Mouse (Mus musculus): ENCODE results near the gene Prune1.
"Not testable (repeated sequence)": the region's sequence is repeated elsewhere in the genome, so short reads cannot be mapped to it uniquely, and the experiment has no call there.

Prune1 gene

DNA sequence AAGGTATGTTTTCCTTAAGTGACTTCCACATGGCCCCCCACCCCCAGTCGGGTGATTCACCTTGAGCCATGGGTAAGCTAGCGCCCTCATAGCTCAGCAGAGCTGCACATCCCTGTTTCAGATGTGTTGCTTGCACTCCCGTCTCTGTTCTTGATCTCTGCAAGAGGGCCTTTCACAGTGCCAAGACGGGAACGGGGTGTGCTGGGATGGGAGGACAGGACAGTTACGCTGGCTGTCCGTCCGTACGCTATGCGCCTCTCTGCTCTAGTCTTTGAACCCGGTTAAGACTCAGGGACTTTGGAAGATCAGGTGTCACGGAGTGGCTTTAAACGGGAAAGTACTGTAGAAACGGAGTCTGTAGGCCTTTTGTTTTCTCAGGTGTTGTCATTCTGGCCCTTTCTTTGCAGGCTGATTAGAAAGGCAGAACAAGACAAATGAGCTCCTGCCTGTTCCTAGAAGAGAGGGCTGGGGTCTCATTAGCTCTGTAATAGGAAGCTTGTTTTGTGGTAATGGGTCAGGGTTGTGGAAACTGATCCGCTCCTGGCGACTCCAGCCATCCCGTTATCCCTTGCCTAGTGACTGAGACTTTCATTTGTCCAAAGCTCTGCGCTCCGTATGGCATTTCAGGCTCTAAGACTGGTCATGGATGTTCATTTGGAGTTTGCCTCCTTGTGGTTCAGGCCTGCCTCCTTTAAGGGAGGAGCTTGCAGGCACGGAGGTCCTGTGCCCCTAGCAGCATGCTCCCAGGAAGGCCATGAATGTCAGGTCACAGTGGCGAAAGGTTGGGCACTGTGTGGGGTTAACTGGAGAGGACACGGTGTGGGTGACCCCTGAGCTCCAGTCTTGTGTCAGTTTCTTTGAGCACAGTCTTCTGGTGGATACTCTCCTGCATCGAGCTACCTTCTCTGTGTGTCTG, 46.2 kb downstream of the Prune1 start:
- DNase-seq (ENCODE audit: low spot score), result no peak

DNA sequence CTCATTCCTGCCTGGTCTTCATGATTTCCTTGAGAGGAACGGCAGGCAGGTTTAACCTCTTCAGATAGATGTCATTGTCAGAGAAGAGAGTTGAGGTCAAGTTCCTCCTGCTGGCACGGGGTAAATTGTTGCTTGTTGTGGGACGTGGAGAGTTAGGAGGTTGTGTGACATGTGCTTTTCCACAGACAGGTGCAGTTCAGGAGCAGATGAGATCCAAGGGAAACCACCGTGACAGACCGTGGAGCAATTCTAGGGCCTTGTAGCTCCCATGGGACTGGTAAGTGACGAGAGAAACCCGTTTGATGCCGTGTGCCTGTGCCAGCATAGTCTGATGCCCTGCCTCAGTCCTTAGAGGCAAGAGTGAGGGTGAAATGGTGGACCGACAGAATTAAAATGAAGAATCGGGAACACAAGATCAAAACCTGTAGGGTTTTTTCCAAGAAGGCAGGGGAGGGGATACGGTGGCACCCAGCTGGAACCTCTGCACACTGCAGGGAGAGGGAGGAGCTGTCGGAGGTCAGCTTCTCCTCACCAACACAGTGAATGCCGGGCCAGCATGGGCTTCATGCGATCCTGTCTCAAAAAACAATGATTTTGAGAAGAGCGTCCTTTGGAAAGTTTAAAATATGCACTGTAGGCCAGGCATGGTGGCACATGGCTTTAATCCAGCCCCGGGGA, 48.4 kb downstream of the Prune1 start:
- DNase-seq (ENCODE audit: low spot score), result no peak

DNA sequence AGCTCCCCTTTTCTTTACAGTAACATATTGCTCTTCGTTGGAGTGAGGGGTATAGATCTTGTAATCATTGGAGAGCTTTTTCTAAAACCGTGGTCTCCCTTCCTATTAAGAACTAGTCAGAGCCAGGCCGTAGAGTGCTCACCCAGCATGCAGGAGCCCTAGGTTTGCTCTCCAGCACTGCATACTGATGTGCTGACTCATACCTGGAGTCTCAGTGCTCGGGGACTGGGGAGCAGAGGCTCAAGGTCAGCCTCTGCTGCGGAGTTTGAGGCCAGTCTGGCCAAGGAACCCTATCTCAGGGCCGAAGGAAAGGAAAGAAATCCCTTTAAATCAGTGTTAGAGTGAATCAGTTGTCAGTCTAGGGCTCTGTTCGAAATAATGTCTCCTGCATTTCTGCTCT, 49.1 kb downstream of the Prune1 start:
- DNase-seq (ENCODE audit: low spot score), result no peak

DNA sequence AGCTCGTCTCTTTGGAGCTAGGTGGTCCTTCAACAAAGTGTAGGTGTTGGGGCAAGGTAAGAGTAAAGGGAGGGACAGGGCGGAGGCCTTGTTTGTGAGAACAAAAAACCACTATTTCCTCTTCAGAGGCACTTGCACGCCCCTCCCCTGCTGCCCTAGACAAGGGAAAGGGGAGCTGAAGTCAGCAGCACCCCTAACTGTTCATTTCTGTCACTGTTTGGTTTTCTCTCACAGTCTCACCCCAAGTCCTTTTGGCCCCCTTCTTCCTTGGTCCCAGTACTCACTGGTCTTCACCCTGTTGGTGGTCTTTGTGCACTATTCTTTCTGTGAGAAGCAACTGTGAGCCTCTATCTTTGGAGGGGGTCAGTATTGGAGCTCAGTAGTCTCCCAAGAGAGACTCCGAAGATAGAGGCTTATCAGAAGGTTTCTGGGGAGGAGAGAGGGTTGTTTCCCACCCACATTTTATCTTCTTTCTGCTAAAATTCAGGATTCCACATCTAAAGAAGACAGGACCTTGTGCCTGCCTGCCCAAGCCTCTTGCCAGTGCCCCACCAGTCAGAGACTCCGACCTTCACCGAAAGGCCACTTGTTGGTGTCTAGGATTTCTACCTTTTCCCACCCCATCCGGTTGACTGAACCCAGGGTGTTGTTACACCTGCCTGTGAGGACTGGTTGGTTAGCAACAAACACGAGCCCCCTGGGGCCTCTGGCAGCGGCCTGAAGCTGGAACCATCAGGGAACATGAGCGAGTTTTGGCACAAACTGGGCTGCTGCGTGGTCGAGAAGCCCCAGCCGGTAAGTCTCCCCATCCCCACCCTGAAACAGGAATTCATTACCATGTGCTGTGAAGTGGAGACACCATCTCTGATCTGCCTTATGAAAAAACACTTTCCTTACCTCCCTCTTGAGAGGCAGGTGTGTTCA, 50.3 kb downstream of the Prune1 start, which contains the start of gene Mllt11:
Mllt11 (minus strand) TSS at position 874 of the 924 bp plus-strand sequence.
- no peak for DNase-seq (ENCODE audit: low spot score)

DNA sequence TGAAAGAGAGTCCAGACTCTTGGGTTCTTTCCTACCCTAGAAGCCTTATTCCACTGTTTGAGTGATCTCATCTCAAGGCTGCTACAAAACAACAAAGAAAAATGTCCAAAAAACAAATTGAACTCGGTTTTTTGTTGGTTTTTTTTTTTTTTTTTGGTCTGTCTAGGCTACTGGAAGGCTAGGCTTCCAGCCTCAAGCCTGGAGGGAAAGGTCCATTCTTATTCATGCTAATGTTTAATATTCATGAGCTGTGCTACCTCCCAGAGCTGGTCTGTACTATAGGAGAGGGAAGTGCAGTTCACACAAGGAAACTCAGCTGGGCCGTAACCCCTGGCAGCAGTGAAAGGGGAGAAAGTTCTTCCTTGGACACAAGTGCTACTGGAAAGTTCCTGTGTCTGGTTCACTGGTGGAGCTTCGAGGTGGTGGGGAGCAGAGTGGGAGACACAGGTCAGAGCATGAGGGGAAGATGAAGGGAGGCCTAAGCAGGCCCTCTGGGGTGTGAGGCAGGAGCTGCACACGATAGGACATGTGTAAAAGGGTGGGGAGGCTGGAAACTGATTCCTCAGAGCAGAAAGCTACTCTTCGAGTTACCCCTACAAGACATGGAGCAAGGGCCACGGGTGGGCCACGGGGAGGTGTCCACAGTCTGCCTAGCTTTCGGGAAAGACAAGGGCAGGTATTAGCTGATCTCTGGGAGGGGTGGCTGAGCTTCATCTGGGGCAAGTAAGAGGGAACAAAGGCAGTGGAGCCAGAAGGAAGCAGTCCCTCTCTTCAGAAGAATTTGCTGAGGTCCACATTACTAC, 51.2 kb downstream of the Prune1 start:
- DNase-seq (ENCODE audit: low spot score), result no peak

DNA sequence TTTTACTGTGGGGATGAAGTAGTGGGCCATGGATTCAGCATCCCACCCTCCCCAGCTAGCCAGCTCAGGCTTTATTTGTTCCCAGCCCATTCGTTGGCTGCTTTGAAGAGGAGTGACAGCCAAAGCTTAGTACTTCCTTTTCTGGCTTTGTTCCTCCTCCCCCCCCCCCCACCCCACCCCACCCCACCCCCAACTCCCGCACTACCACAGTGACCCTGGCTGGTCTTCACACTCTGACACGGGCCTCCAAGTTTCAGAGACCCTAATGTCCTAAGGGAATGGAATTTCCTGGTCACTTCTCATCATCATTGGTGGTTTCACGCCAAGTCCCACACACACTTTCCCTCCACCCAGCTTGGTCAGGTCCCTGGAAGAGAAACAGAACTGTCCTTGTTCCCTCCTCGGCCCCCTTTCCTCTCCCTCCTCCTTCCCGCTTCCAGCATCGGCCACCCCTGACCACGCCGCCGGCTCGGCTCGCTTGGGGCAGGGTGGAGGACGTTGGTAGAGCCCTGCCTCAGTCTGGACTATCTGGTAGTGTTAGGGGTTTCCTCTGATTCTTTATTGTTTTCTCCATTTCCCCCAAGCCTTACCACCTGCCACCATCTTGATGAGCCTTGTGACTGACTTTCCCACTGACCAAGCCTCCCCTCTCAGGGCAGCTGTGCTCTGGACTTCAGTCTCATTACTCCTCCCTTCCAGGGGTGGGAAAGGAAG, 51.9 kb downstream of the Prune1 start:
- DNase-seq (ENCODE audit: low spot score), result peak; percentile 45

DNA sequence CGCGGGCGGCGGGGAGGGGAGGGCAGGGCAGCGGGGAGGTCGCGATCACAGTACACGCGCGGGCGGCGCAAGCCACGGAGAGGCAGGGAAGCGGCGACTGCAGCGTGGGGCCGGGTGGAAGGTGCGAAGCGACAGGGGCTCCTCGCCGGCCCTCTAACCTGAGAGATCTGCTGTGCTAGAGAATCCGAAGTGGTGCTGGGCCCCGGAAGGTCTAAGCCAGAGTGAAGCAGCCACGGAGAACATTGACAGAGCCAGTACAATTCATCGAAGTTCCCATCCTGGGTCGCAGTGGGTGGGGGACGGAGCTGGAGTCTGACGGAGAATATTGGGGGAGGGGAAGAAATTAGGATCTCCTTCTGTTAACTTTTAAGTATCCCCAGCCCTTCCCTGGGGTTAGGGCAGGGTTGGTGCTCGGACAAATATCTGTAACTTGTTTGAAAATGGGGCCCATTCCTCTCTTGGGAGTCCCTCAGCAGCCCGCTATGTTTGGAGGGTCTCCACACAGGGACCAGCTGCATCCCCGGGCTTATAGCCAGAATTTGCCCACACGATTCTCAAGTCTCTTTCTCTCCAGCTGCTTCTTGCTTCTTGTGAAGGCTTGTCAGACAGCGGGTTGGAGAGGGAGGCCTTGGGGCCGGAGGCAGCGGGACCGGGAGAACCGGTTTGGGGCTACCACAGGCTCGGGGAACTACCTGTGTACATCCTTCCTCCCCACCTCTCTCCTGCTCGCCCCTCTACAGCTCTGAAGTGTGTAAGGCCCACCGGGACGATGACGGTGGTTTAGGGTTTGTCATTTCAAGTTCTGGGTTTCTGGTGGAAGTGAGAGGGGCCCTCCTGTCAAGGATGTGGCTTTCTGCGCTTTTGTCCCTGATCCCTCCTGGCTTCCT, 52.7 kb downstream of the Prune1 start:
- no peak for DNase-seq (ENCODE audit: low spot score)

DNA sequence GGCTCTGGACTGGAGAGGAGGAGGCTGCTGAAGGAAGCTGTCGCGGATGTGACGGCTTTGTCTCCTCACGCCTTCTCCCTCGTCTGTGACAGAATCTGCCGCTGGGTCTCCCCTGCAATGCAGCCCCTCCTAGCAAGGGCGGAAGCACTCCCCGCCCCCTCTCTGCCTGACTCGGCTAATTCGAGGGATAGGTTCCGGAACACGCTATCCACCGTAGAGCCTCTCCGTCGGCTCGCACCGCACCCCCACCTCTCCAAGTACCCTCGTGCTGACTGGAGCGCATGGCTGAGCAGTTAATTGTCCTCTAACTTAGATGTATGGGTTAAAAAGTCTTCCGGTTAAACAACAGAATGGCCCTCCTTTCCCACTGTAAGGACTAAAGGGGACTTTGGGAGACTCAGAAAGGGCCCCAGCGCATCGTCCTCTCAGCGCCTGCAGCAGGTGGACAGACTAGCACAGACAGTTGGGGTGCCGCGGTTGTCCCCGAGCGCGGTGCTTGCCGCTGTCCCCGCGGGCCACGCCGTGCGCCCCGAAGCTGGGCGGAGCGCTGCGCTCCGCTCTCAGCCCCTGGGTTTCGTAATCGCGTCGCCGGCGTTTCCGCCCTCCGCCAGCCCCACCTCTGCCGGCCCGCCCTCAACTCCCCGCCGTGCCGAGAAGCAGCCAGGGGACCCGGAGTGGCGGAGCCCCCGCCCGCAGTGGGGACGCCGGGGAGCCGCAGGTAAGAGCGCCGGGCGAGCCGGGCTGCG, 53.6 kb downstream of the Prune1 start, which contains the start of gene Cdc42se1:
Cdc42se1 (plus strand) TSS at position 585 of the 746 bp plus-strand sequence.
- DNase-seq (ENCODE audit: low spot score), result peak; percentile 83

DNA sequence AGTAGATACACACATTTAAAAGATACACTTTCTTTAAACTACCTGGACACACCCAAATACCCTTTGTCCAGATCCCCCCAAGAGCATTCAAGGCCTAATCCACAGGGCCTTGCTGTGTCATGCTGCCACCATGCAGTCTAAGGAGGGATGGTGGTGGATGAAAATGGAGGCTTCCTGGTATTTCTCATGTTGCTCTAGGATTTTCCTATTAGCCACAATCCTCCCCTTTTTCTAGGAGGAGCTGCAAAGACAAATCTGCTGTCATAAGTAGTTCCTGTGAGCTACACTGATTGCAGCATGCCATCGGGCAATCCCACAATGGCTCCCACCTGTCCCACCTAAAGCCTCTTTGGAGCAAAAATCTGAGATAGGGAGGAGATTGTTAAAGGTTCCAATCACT, 54.7 kb downstream of the Prune1 start:
- no peak for DNase-seq (ENCODE audit: low spot score)

DNA sequence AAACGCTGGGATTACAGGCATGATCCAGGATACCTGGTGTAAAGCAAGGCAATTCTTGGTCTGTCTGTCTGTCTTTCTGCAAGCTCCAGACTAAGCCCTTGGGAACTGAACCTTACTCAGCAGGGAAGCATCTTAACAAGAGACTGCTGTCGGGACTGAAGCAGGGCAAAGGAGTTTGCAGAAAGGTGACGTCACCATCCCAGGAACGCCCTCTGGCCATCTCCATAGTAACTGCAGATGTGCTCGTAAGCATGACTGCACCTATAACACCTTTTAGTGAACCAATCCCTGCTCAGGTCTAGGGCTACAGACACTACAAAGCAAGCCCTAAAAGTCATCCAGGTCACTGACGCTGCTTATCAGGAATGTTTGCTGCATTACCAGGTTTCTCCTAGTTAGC, 57.6 kb downstream of the Prune1 start:
- no peak for DNase-seq (ENCODE audit: low spot score)

DNA sequence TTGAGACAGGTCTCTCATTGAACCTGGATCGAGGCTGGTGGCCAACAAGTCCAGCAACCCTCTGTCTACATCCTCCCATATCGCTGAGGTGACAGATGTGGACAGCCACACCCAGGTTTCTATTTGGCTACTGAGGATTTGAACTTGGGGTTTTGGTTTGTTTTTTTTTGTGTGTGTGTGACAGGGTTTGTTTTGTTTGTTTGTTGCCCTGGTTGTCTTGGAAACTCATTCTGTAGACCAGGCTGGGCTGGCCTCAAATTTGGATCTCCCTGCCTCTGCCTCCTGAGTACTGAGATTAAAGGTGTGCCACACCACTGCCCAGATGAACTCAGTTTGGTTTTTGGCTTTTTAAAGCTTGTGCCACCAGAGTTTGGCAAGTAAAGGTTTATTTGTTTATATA, 58.8 kb downstream of the Prune1 start:
- no peak for DNase-seq (ENCODE audit: low spot score)

DNA sequence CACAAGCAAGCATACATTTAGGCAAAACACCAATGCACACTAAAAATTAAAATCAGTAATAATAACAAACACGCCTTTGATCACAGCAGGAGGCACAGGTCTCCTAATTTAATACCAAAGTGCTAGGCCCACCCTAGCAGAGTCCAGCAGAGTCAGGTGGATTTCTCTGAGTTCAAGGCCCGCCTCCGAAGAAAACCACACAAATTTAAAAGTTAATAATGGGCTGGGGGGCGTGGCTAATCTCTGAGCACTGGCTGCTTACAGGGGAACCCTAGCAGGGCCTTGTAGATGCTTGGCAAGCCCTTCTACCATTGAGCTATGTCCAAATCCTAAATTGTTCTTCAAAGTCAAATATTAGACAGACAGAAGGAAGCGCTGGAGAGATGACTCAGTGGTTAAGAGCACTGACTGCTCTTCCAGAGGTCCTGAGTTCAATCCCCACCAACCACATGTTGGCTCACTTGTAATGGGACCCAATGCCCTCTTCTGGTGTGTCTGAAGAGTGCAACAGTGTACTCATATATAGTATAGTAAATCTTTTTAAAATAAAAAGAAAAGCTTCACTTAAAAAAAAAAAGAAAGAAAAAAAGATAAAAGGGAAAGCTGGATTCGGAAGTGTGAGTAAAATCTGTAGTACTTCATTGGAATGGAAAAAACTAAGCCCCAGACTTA, 63.3 kb downstream of the Prune1 start:
- DNase-seq (ENCODE audit: low spot score), result no peak

DNA sequence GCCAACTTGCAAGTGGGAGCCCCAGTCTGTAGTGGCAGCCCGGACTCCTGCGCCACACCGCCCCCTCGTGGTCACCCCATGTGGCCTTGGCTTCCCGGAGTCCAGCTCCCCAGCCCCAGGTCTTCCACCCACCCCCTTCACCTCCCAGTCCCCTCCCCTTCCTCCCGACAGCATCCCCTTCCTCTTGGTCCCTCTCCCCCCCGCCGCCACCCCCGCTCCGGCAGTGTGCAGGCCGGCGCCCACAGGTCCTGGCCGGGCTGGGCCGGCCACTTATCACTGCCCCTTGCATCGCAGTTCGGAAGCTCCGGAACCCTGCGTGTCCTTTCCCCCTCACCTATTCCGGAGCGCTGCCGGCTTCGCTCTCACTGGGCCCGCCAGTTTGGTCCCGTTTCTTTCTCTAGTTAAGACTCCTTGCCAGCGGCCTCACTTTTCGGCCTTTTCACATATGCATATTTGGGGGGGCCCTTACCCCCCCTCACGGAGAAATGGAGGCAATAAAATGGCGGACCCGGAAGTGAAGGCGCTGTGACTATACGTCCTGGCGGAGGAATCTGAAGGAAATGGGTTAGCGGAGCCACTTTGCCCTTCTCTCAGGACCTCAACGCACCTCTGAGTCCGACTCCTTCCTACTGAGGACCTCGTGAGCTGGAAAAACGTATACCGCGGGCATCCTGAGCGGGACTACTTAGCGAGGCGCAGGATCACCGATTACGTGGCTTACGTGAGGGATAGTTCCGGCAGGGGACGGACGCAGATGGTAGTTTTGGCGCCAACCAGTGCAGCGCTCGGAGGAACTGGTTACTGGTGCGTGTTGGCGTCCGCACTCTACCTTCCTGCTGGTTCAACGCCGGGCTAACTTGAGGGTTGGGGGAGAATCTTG, 64.4 kb downstream of the Prune1 start, which contains the start of gene Gabpb2:
Gabpb2 (minus strand) TSS at position 662 of the 880 bp plus-strand sequence.
- DNase-seq (ENCODE audit: low spot score), result peak; percentile 84

DNA sequence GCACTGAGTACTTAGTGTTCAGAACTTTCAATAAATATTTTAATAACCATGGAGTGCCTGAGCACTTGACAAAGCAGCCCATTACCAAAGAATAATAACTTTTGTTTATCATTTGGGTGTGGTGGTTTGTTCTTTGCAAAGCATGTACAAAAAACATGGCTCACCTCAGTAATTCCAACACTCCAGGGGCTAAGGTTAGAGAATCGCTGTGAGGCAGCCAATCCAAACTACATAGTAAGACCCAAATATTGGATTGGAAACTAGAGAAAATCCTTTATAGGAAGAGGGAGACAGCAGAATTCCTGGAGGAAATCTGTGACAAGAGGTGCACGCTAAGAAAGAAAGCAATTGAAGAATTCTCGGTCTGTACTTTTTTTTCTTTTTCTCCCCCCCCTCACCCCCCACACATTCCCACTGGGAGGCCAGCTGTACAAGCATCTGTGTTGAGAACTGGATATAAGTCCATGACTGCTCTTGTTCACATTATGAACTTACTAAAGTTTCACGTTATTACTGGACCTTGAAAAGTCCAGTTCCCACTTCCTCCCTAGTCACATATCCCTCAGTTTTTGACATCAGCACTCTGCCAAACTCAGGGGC, 65.1 kb downstream of the Prune1 start:
- no peak for DNase-seq (ENCODE audit: low spot score)

DNA sequence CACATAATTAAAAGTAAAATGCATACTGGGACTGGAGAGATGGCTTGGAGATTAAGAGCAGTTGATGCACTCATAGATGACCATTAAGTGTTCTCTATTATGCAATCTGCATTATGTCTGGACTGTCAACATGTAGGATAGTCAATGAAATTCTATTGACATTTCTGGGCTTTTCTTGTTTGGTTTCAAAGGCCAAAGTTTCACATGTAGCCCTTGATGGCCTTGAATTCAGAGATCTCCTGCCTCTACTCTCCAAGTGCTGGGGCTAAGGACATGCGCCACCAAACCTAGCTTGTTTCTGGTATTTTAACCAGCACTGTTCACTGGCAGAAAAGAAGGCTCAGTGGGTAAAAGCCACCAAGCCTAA, 68.3 kb downstream of the Prune1 start:
- no peak for DNase-seq (ENCODE audit: low spot score)

DNA sequence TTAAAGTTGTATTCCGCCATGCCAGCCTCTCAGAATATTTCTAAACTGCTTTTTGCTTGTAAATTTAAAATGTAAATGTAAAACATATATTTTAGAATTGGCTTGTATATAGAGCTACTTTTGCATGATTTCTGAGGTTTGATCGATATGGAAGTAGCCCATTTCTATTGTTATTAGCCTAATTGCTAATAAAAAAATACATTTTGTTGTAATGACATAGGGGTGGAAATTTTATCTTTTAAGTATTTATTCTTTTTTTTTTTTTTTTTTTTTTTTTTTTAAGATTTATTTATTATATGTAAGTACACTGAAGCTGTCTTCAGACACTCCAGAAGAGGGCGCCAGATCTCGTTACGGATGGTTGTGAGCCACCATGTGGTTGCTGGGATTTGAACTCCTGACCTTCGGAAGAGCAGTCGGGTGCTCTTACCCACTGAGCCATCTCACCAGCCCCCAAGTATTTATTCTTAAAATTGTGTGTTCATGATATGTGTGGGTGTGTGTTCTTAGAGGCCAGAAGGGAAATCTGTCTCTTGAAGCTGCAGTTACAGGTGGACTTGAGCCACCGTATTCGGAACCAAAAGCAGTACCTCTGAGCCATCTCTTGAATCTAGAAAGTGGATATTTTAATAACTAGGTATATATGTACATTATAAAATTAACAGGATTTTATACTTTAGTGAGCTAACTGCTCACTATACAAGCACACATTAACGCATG, 68.8 kb downstream of the Prune1 start:
- DNase-seq (ENCODE audit: low spot score), result not testable (repeated sequence)

Data from left cerebral cortex, adult 11 months (tissue).